Mouse (Mus musculus): ENCODE data around the gene Olfr1133. TPM values are rescaled to one million over a fixed set of nuclear protein-coding genes. Genes with fewer than 3 reads are reported as not detected.

The Olfr1133 gene
- total and polyA plus RNA-seq, 3 experiments: not detected

GRCm38 (mm10) chr2:87642441-87642840 is 4.7 kb downstream of the Olfr1133 start:
- DNase-seq (ENCODE audit: low read depth, low spot score): no peak
- no peak for TF ChIP-seq GABPA (IDR thresholded peaks at IDR 0.05; ENCODE audit: low read depth, low read length)
- TF ChIP-seq MAFK (IDR thresholded peaks at IDR 0.05; ENCODE audit: borderline replicate concordance, low read depth, low read length): peak; percentile 31; the same call in 1 of the 2 replicates
- no peak for TF ChIP-seq ELF1 (IDR thresholded peaks at IDR 0.05; ENCODE audit: low read depth, low read length)
- TF ChIP-seq ZMIZ1 (IDR thresholded peaks at IDR 0.05; ENCODE audit: low read depth, low read length): no peak
- H3K9ac ChIP-seq (ENCODE audit: control insufficient read depth, low read depth, low read length, poor library complexity, severe bottlenecking): no peak overlapping the region

GRCm38 (mm10) chr2:87637435-87637834 is 9.7 kb downstream of the Olfr1133 start, which contains the start of gene Olfr1132:
TSS of gene Olfr1132 (minus strand) at chr2:87637535.
- Histone ChIP-seq H3K27ac (ENCODE audit: control insufficient read depth, low read depth, low read length) (no peak within 1 kb of the TSS), H3K9ac (ENCODE audit: control insufficient read depth, low read depth, low read length, poor library complexity, severe bottlenecking) (no peak within 1 kb of the TSS), H3K79me2 (ENCODE audit: control insufficient read depth, insufficient read depth, low read length, poor library complexity) (no peaks in the 10 kb centered on the region), H3K4me1 (ENCODE audit: control insufficient read depth in 1 of 2, insufficient read depth in 2 of 2, low read length in 2 of 2) (no peaks in the 10 kb centered on the region), H3K36me3 (ENCODE audit: control insufficient read depth in 1 of 2, insufficient read depth in 2 of 2, low read length in 2 of 2) (no peaks in the 10 kb centered on the region), H3K9me3 (replicated peaks; ENCODE audit: insufficient read depth, low read length) (no peaks in the 10 kb centered on the region), H3K27me3 (ENCODE audit: control insufficient read depth in 1 of 2, insufficient read depth in 2 of 2, low read length in 2 of 2) (no peaks in the 10 kb centered on the region), H3K4me3 (ENCODE audit: control insufficient read depth in 1 of 2, insufficient read depth in 1 of 2, low read depth in 2 of 2, low read length in 2 of 2) (no peak within 1 kb of the TSS)
- TF ChIP-seq MEF2A (IDR thresholded peaks at IDR 0.05; ENCODE audit: extremely low read depth, insufficient replicate concordance, low read depth, low read length, poor library complexity, severe bottlenecking): no peak
- TF ChIP-seq TBP (IDR thresholded peaks at IDR 0.05; ENCODE audit: low read depth, low read length): no peak
- TF ChIP-seq ZKSCAN1 (IDR thresholded peaks at IDR 0.05; ENCODE audit: low read depth, low read length): no peak
- TF ChIP-seq UBTF (IDR thresholded peaks at IDR 0.05; ENCODE audit: borderline replicate concordance, insufficient read depth, low read depth, low read length): no peak
- TF ChIP-seq MYB (IDR thresholded peaks at IDR 0.05; ENCODE audit: low read depth, low read length): no peak
- TF ChIP-seq CHD1 (IDR thresholded peaks at IDR 0.05; ENCODE audit: low read depth, low read length): no peak
- no peak for TF ChIP-seq MXI1 (IDR thresholded peaks at IDR 0.05; ENCODE audit: low read depth, low read length)
- no peak for TF ChIP-seq MAZ (IDR thresholded peaks at IDR 0.05; ENCODE audit: low read depth, low read length)
- TF ChIP-seq ZNF384 (IDR thresholded peaks at IDR 0.05; ENCODE audit: low read depth, low read length): no peak
- no peak for TF ChIP-seq CHD2 (IDR thresholded peaks at IDR 0.05; ENCODE audit: low read length)
- no peak for TF ChIP-seq NELFE (IDR thresholded peaks at IDR 0.05; ENCODE audit: low read depth, low read length)
- TF ChIP-seq GATA1 (IDR thresholded peaks at IDR 0.05; ENCODE audit: low read depth, low read length): no peak
- no peak for TF ChIP-seq SMC3 (IDR thresholded peaks at IDR 0.05; ENCODE audit: low read depth, low read length)
- TF ChIP-seq POLR2AphosphoS5 (IDR thresholded peaks at IDR 0.05; ENCODE audit: borderline replicate concordance, low read depth, low read length): no peak
- no peak for TF ChIP-seq TAL1 (IDR thresholded peaks at IDR 0.05; ENCODE audit: low read length)
- no peak for TF ChIP-seq JUND (IDR thresholded peaks at IDR 0.05; ENCODE audit: low read depth, low read length)
- TF ChIP-seq BHLHE40 (IDR thresholded peaks at IDR 0.05; ENCODE audit: borderline replicate concordance, low read depth, low read length): no peak
- TF ChIP-seq HCFC1 (IDR thresholded peaks at IDR 0.05; ENCODE audit: low read depth, low read length): no peak
- no peak for TF ChIP-seq MAFK (IDR thresholded peaks at IDR 0.05; ENCODE audit: borderline replicate concordance, low read depth, low read length)
- TF ChIP-seq MAX (IDR thresholded peaks at IDR 0.05; ENCODE audit: low read length): no peak
- DNase-seq (ENCODE audit: low read depth, low spot score): no peak

More at GRCm38 (mm10) chr2:87642441-87642840, 4.7 kb downstream of the Olfr1133 start:
- H3K9me3 ChIP-seq (replicated peaks; ENCODE audit: insufficient read depth, low read length): no peaks in the 10 kb centered on the region
- no peaks in the 10 kb centered on the region for H3K36me3 ChIP-seq (ENCODE audit: control insufficient read depth in 1 of 2, insufficient read depth in 2 of 2, low read length in 2 of 2)
- no peaks in the 10 kb centered on the region for H3K27me3 ChIP-seq (ENCODE audit: control insufficient read depth in 1 of 2, insufficient read depth in 2 of 2, low read length in 2 of 2)
- no peaks in the 10 kb centered on the region for H3K4me1 ChIP-seq (ENCODE audit: control insufficient read depth in 1 of 2, insufficient read depth in 2 of 2, low read length in 2 of 2)
- no peaks in the 10 kb centered on the region for H3K79me2 ChIP-seq (ENCODE audit: control insufficient read depth, insufficient read depth, low read length, poor library complexity)
- no peak overlapping the region for H3K27ac ChIP-seq (ENCODE audit: control insufficient read depth, low read depth, low read length)
- no peak overlapping the region for H3K4me3 ChIP-seq (ENCODE audit: control insufficient read depth in 1 of 2, insufficient read depth in 1 of 2, low read depth in 2 of 2, low read length in 2 of 2)
